In the genomic region with DNA sequence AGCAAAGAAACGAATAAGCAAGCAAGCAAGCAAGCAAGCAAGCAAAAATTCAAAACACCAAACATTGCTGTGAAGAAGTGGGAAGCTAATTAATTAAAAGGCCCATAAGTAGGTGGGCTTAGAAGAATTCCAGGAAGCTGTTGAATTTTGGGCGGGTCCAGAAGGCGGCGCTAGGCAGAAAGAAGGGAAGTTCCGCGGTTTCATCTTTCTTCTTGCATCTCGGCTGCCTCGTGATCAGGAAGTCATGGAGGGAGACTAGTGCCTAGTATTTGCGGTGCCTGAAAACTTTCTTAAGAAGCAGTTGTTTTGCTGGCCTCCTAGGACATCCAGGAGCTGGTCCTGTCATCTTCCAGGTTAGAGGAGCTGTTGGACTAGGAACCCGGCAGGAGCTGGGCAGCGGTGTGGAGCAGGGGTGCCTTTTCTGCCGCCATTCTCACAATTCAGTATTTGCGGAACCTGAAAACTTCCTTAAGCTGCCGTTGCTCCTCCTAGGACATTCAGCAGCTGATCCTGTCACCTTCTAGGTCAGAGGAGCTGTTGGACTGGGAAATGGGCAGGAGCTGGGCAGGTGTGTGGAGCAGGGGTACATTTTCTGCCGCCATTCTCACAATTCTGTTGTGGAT, we compare ENCODE assay signal across 7 mouse cellular contexts. TPM values are rescaled to one million over a fixed set of nuclear protein-coding genes. Genes with fewer than 3 reads are reported as not detected.
DNase-seq lines count a peak whose midpoint lies in the region; ATAC-seq lines count a peak whose summit lies in the region.
"Not testable (repeated sequence)": the region's sequence is repeated elsewhere in the genome, so short reads cannot be mapped to it uniquely, and the experiment has no call there.

Gene Zfp991, plus strand, starts transcription at position 202 of the 623 bp plus-strand sequence.

- H3K9ac ChIP-seq in forebrain, embryonic 13.5 days; heart, embryonic 15.5 days; liver, embryonic 16.5 days (ENCODE audit: low read depth, low read length); neural tube, embryonic 13.5 days: not testable (repeated sequence)

- WGBS in embryonic facial prominence, embryonic 10.5 days = 31% methylated on average over 2 of the region's 15 CpGs
- WGBS in forebrain, embryonic 13.5 days = 34% methylated on average over 2 of the region's 15 CpGs
- 29% methylated on average over 2 of the region's 15 CpGs for WGBS in heart, embryonic 15.5 days
- WGBS in limb, embryonic 10.5 days = 42% methylated on average over 2 of the region's 15 CpGs
- 23% methylated on average over 2 of the region's 15 CpGs for WGBS in liver, embryonic 16.5 days (ENCODE audit: insufficient replicate concordance)
- WGBS in neural tube, embryonic 13.5 days = 49% methylated on average over 2 of the region's 15 CpGs

- not testable (repeated sequence) for H3K4me1 ChIP-seq in embryonic facial prominence, embryonic 10.5 days; forebrain, embryonic 13.5 days; heart, embryonic 15.5 days (replicated peaks); limb, embryonic 10.5 days; liver, embryonic 16.5 days (ENCODE audit: control insufficient read depth, low read depth, low read length); neural tube, embryonic 13.5 days (replicated peaks)

- not testable (repeated sequence) for H3K27ac ChIP-seq in embryonic facial prominence, embryonic 10.5 days (replicated peaks); forebrain, embryonic 13.5 days; heart, embryonic 15.5 days; limb, embryonic 10.5 days; liver, embryonic 16.5 days (ENCODE audit: low read length); neural tube, embryonic 13.5 days (replicated peaks)

- DNase-seq in embryonic facial prominence, embryonic 10.5 days (ENCODE audit: low spot score); limb, embryonic 10.5 days (ENCODE audit: low spot score): not testable (repeated sequence)

- not testable (repeated sequence) for H3K36me3 ChIP-seq in embryonic facial prominence, embryonic 10.5 days (replicated peaks); forebrain, embryonic 13.5 days (ENCODE audit: poor library complexity, severe bottlenecking); heart, embryonic 15.5 days; limb, embryonic 10.5 days; liver, embryonic 16.5 days (ENCODE audit: control insufficient read depth, insufficient read depth); neural tube, embryonic 13.5 days

- H3K9me3 ChIP-seq in embryonic facial prominence, embryonic 10.5 days = peaks cover 17% of the 10 kb centered on the region
- peaks cover 10% of the 10 kb centered on the region; the same call in 1 of the 2 replicates for H3K9me3 ChIP-seq in forebrain, embryonic 13.5 days (replicated peaks)
- not testable (repeated sequence) for H3K9me3 ChIP-seq in heart, embryonic 15.5 days (replicated peaks); limb, embryonic 10.5 days (replicated peaks); liver, embryonic 16.5 days (replicated peaks; ENCODE audit: control insufficient read depth, low read length); neural tube, embryonic 13.5 days

- not testable (repeated sequence) for H3K27me3 ChIP-seq in embryonic facial prominence, embryonic 10.5 days (replicated peaks; ENCODE audit: low read depth, poor library complexity, severe bottlenecking); forebrain, embryonic 13.5 days; heart, embryonic 15.5 days; limb, embryonic 10.5 days (ENCODE audit: low read depth, poor library complexity, severe bottlenecking); liver, embryonic 16.5 days (ENCODE audit: control insufficient read depth, insufficient read depth, low read depth, low read length); neural tube, embryonic 13.5 days

- peak within 1 kb of the TSS; percentile 48 for H3K4me3 ChIP-seq in embryonic facial prominence, embryonic 10.5 days
- peak within 1 kb of the TSS; percentile 24 for H3K4me3 ChIP-seq in forebrain, embryonic 13.5 days
- peak within 1 kb of the TSS; percentile 39 for H3K4me3 ChIP-seq in heart, embryonic 15.5 days
- H3K4me3 ChIP-seq in limb, embryonic 10.5 days = peak within 1 kb of the TSS; percentile 33; the same call in 1 of the 2 replicates
- peak within 1 kb of the TSS; percentile 33; the same call in 1 of the 2 replicates for H3K4me3 ChIP-seq in liver, embryonic 16.5 days (ENCODE audit: low read depth, low read length)
- peak within 1 kb of the TSS; percentile 29 for H3K4me3 ChIP-seq in neural tube, embryonic 13.5 days

- H3K4me2 ChIP-seq in forebrain, embryonic 13.5 days = peak within 1 kb of the TSS; percentile 25; the same call in 1 of the 2 replicates
- 0 out of 2 replicates have a peak within 1 kb of the TSS, but pooled peaks have one; percentile 39 for H3K4me2 ChIP-seq in heart, embryonic 15.5 days
- not testable (repeated sequence) for H3K4me2 ChIP-seq in liver, embryonic 16.5 days (ENCODE audit: low read depth, low read length)
- H3K4me2 ChIP-seq in neural tube, embryonic 13.5 days = peak within 1 kb of the TSS; percentile 33

- ATAC-seq in forebrain, embryonic 13.5 days; heart, embryonic 15.5 days (replicated peaks; ENCODE audit: insufficient number of reproducible peaks, insufficient read depth, low FRiP score, low read depth); liver, embryonic 16.5 days (ENCODE audit: low read depth); neural tube, embryonic 13.5 days (ENCODE audit: low read depth): not testable (repeated sequence)
- peak; percentile 82 for ATAC-seq in inflammation-experienced regulatory T-cells, adult 6 months

RNA-seq across cellular contexts. Expression of gene Zfp991, which starts in this region (rescaled TPM):
- 7.5 and 9.3 TPM in 2 replicates for polyA plus RNA-seq in embryonic facial prominence, embryonic 10.5 days (2016; fragmentation: Nextera tagmentation; extraction: Ambion mirVana)
- polyA plus RNA-seq in forebrain, embryonic 13.5 days (2015; fragmentation: Nextera tagmentation; extraction: Ambion mirVana) = 3.8 and 4.3 TPM in 2 replicates
- polyA plus RNA-seq in heart, embryonic 15.5 days (2015; fragmentation: Nextera tagmentation; extraction: Ambion mirVana) = 4.1 and 5.6 TPM in 2 replicates
- 10 to 100 TPM in 1 of 3 experiments, 1 to 10 TPM in 2; 4.6 to 11.1 (median 7.9) TPM for polyA plus RNA-seq in inflammation-experienced regulatory T-cells, adult 6 months (2017; shearing (Covaris generic))
- 8.3 and 9.5 TPM in 2 replicates for polyA plus RNA-seq in limb, embryonic 10.5 days (2016; fragmentation: Nextera tagmentation; extraction: Ambion mirVana)
- 2.7 and 3.1 TPM in 2 replicates for polyA plus RNA-seq in liver, embryonic 16.5 days (2015; fragmentation: Nextera tagmentation; extraction: Ambion mirVana)
- polyA plus RNA-seq in neural tube, embryonic 13.5 days (2015; fragmentation: Nextera tagmentation; extraction: Ambion mirVana) = 6.0 and 6.4 TPM in 2 replicates
